Mouse (Mus musculus) embryonic facial prominence, embryonic 13.5 days (tissue): ENCODE measurements at regions not wholly inside any gene's neighbourhood (a gene's known extent, or its start where the extent isn't known, plus 50 kb on each side); places are given as distances from the start of the nearest gene placed in this dataset.

Experiments used
- ATAC-seq: fragments of 200-750 bp; cut with Nextera tagmentation; 2 replicates; pipeline ENCODE4 v1.8.0; 2017; ENCODE audit warnings: low read depth; ENCODE audit not compliant: insufficient number of reproducible peaks, insufficient read depth, low FRiP score, low TSS enrichment
- H3K27ac ChIP-seq: fragments of 300-500 bp; sonication (generic); 2 replicates; pipeline ENCODE4 v1.5.1; 2015; ENCODE audit warnings: moderate library complexity, mild to moderate bottlenecking, inconsistent platforms
- H3K27me3 ChIP-seq: fragments of 300-500 bp; sonication (generic); 2 replicates; pipeline ENCODE4 v1.6.1; 2015; ENCODE audit warnings: mild to moderate bottlenecking, inconsistent platforms
- H3K36me3 ChIP-seq: fragments of 300-500 bp; sonication (generic); 2 replicates; pipeline ENCODE4 v1.6.1; 2015; ENCODE audit warnings: mild to moderate bottlenecking, inconsistent platforms
- H3K4me1 ChIP-seq: fragments of 300-500 bp; sonication (generic); 2 replicates; pipeline ENCODE4 v1.6.1; 2015; ENCODE audit warnings: inconsistent platforms
- H3K4me2 ChIP-seq: fragments of 300-500 bp; sonication (generic); 2 replicates; pipeline ENCODE4 v1.6.1; 2015; ENCODE audit warnings: moderate library complexity, mild to moderate bottlenecking, inconsistent platforms
- H3K4me3 ChIP-seq: fragments of 300-500 bp; sonication (generic); 2 replicates; pipeline ENCODE4 v1.5.1; 2015; ENCODE audit warnings: mild to moderate bottlenecking, inconsistent platforms
- H3K9ac ChIP-seq: fragments of 300-500 bp; sonication (generic); 2 replicates; pipeline ENCODE4 v1.6.1; 2015; ENCODE audit warnings: mild to moderate bottlenecking, inconsistent platforms
- H3K9me3 ChIP-seq: fragments of 300-500 bp; sonication (generic); 2 replicates; pipeline ENCODE4 v1.6.1; 2016; ENCODE audit warnings: inconsistent platforms
- whole genome bisulfite sequencing: fragments of 180-500 bp; shearing (Covaris S2); methylation state at CpG from one replicate; pipeline ENCODE4 v1.1.7; 2015; ENCODE audit warnings: mixed read lengths; 5-methylcytosine and 5-hydroxymethylcytosine counted together

DNA sequence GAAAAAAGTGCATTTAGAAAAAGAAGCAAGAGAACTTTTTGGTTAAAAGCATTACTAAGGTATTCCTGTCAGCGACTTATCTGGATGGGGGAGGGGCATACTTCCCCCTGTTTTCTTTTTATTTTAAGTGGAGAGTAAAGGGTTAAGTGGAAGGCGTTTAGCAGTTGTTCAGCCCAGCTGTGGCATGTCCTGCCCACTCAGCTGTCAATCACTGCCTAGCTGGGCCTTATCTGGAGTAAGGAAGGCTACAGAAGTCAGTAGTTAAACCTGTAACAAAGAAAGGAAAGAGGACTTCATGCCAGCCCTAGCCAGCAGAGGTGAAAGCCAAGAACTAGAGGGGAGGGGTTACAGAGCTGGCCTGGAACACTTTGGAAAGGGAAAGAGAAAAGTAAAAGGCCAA is 142.6 kb downstream of the Vmn2r96 start:
- Histone ChIP-seq H3K9ac (no peak overlapping the region), H3K4me3 (no peak overlapping the region), H3K27ac (no peak overlapping the region), H3K4me1 (no peaks in the 10 kb centered on the region), H3K27me3 (no peaks in the 10 kb centered on the region), H3K36me3 (no peaks in the 10 kb centered on the region), H3K4me2 (no peak overlapping the region), H3K9me3 (peaks cover 35% of the 10 kb centered on the region)
- no peak for ATAC-seq
- WGBS = 41% methylated on average over 2 of the region's 2 CpGs

GRCm38 (mm10) chr17:18718275-18718674 is 145.3 kb downstream of the Vmn2r96 start:
- Histone ChIP-seq H3K4me2 (no peak overlapping the region), H3K36me3 (no peaks in the 10 kb centered on the region), H3K27me3 (no peaks in the 10 kb centered on the region), H3K27ac (no peak overlapping the region), H3K9me3 (peaks cover 52% of the 10 kb centered on the region), H3K9ac (no peak overlapping the region), H3K4me3 (no peak overlapping the region), H3K4me1 (no peaks in the 10 kb centered on the region)
- ATAC-seq = no peak
- 82% methylated on average over 2 of the region's 2 CpGs for WGBS

GRCm38 (mm10) chr17:18719795-18720194 is 146.8 kb downstream of the Vmn2r96 start:
- H3K36me3 ChIP-seq = no peaks in the 10 kb centered on the region
- peaks cover 51% of the 10 kb centered on the region for H3K9me3 ChIP-seq
- ATAC-seq = no peak
- no peaks in the 10 kb centered on the region for H3K4me1 ChIP-seq
- no peak overlapping the region for H3K4me2 ChIP-seq
- no peak overlapping the region for H3K4me3 ChIP-seq
- H3K27ac ChIP-seq = no peak overlapping the region
- no peaks in the 10 kb centered on the region for H3K27me3 ChIP-seq
- no peak overlapping the region for H3K9ac ChIP-seq
